8 mouse cellular contexts compared by ENCODE assay signal in genomic region chr4:63409908-63410582, GRCm38 (mm10). TPM values are rescaled to one million over a fixed set of nuclear protein-coding genes. Genes with fewer than 3 reads are reported as not detected.
DNase-seq lines count a peak whose midpoint lies in the region; ATAC-seq lines count a peak whose summit lies in the region.

No protein-coding gene starts in this region.

- peak overlapping the region; percentile 65 for H3K4me3 ChIP-seq in embryonic facial prominence, embryonic 15.5 days (replicated peaks)
- H3K4me3 ChIP-seq in heart, embryonic 12.5 days = peak overlapping the region; percentile 70
- H3K4me3 ChIP-seq in macrophage (ENCODE audit: inconsistent target) = peak overlapping the region; percentile 41

- H3K36me3 ChIP-seq in embryonic facial prominence, embryonic 15.5 days = no peaks in the 10 kb centered on the region
- no peaks in the 10 kb centered on the region for H3K36me3 ChIP-seq in heart, embryonic 12.5 days
- H3K36me3 ChIP-seq in macrophage (ENCODE audit: inconsistent target) = no peaks in the 10 kb centered on the region

- peak overlapping the region; percentile 63; the same call in 1 of the 2 replicates for H3K27ac ChIP-seq in embryonic facial prominence, embryonic 15.5 days (replicated peaks)
- no peak overlapping the region for H3K27ac ChIP-seq in heart, embryonic 12.5 days (ENCODE audit: poor library complexity, severe bottlenecking)
- H3K27ac ChIP-seq in macrophage = peak overlapping the region; percentile 78

- peaks cover 10% of the 10 kb centered on the region; the same call in 1 of the 2 replicates for H3K79me2 ChIP-seq in macrophage (ENCODE audit: inconsistent target)

- ATAC-seq in embryonic facial prominence, embryonic 15.5 days (ENCODE audit: insufficient number of reproducible peaks, low FRiP score, low TSS enrichment, low read depth) = peak; percentile 81
- ATAC-seq in heart, embryonic 12.5 days (ENCODE audit: insufficient number of reproducible peaks, low FRiP score) = peak; percentile 71

- under 1% methylated on average over 39 of the region's 39 CpGs for WGBS in embryonic facial prominence, embryonic 15.5 days
- under 1% methylated on average over 39 of the region's 39 CpGs for WGBS in heart, embryonic 12.5 days
- 1% methylated on average over 39 of the region's 39 CpGs for WGBS in macrophage (ENCODE audit: missing documents)

- no peaks in the 10 kb centered on the region for H3K27me3 ChIP-seq in embryonic facial prominence, embryonic 15.5 days
- no peaks in the 10 kb centered on the region; the same call in 1 of the 2 replicates for H3K27me3 ChIP-seq in heart, embryonic 12.5 days (replicated peaks)

- H3K4me1 ChIP-seq in embryonic facial prominence, embryonic 15.5 days = peaks cover 39% of the 10 kb centered on the region
- H3K4me1 ChIP-seq in heart, embryonic 12.5 days (replicated peaks) = peaks cover 27% of the 10 kb centered on the region

- H3K9ac ChIP-seq in embryonic facial prominence, embryonic 15.5 days = peak overlapping the region; percentile 21; the same call in 1 of the 2 replicates
- H3K9ac ChIP-seq in heart, embryonic 12.5 days = peak overlapping the region; percentile 61

- DNase-seq in adrenal gland, postnatal 14 days = peak; percentile 73
- no peak for DNase-seq in adrenal gland, adult 2 months
- peak; percentile 66 for DNase-seq in WW6 (ENCODE audit: low read depth, low spot score)
- DNase-seq in kidney, postnatal 4 days = peak; percentile 68 to 81
- DNase-seq in right cerebral cortex, postnatal 4 days = peak; percentile 48

- no peaks in the 10 kb centered on the region for H3K9me3 ChIP-seq in embryonic facial prominence, embryonic 15.5 days (replicated peaks)
- no peaks in the 10 kb centered on the region for H3K9me3 ChIP-seq in heart, embryonic 12.5 days (replicated peaks)

- H3K4me2 ChIP-seq in embryonic facial prominence, embryonic 15.5 days (replicated peaks) = peak overlapping the region; percentile 100
- peak overlapping the region; percentile 100 for H3K4me2 ChIP-seq in heart, embryonic 12.5 days

RNA-seq across cellular contexts. Expression of gene Akna, which starts 6.9 kb away (rescaled TPM):
- total RNA-seq in adrenal gland, postnatal 14 days (2021) = 4.4 and 16.1 TPM in 2 replicates
- total RNA-seq in adrenal gland, adult 2 months (2021) = 1 to 10 TPM; 3.9 to 4.7 TPM
- polyA plus RNA-seq in adrenal gland, adult 2 months (2012; rRNA removed) = 5.1 and 5.6 TPM in 2 replicates
- 7.5 and 9.6 TPM in 2 replicates for polyA plus RNA-seq in embryonic facial prominence, embryonic 15.5 days (2015; fragmentation: Nextera tagmentation; extraction: Ambion mirVana)
- polyA plus RNA-seq in heart, embryonic 12.5 days (2016; fragmentation: Nextera tagmentation; extraction: Ambion mirVana) = 3.0 and 3.3 TPM in 2 replicates
- 100 to 1,000 TPM; 108 to 877 (median 288) TPM for total RNA-seq in macrophage (2018; cell fraction: chromatin; rRNA removed)
- total RNA-seq in macrophage (2018; cell fraction: cytosol; rRNA removed) = 100 to 1,000 TPM in 4 of 26 experiments, 10 to 100 TPM in 22; 26.5 to 181 (median 58.8) TPM
- 100 to 1,000 TPM in 23 of 26 experiments, 10 to 100 TPM in 3; 76.0 to 478 (median 187) TPM for total RNA-seq in macrophage (2018; cell fraction: nucleus; rRNA removed)
- polyA plus RNA-seq in macrophage (2018) = 14.8 to 23.1 TPM (median 20.8 TPM) in 3 replicates

RNA-seq across cellular contexts. Expression of gene Orm2, which starts 47.8 kb away (rescaled TPM):
- total RNA-seq in adrenal gland, postnatal 14 days (2021) = 1.1 and 1.9 TPM in 2 replicates
- total RNA-seq in adrenal gland, adult 2 months (2021) = 1 to 10 TPM; 3.9 to 8.2 TPM
- polyA plus RNA-seq in adrenal gland, adult 2 months (2012; rRNA removed) = 0.51 and 1.1 TPM in 2 replicates
- 0.31 and 0.39 TPM in 2 replicates for polyA plus RNA-seq in embryonic facial prominence, embryonic 15.5 days (2015; fragmentation: Nextera tagmentation; extraction: Ambion mirVana)
- polyA plus RNA-seq in heart, embryonic 12.5 days (2016; fragmentation: Nextera tagmentation; extraction: Ambion mirVana) = not detected in 2 replicates
- not detected for total RNA-seq in macrophage (2018; cell fraction: chromatin; rRNA removed)
- total RNA-seq in macrophage (2018; cell fraction: cytosol; rRNA removed) = under 1 TPM in 2 of 26 experiments, not detected in 24; 0.17 to 0.19 TPM
- total RNA-seq in macrophage (2018; cell fraction: nucleus; rRNA removed) = not detected
- polyA plus RNA-seq in macrophage (2018) = not detected in 3 replicates

RNA-seq across cellular contexts. Expression of gene Orm3, which starts 54.1 kb away (rescaled TPM):
- 6.6 and 8.0 TPM in 2 replicates for total RNA-seq in adrenal gland, postnatal 14 days (2021)
- 10 to 100 TPM; 11.7 to 12.3 TPM for total RNA-seq in adrenal gland, adult 2 months (2021)
- 1.8 and 2.2 TPM in 2 replicates for polyA plus RNA-seq in adrenal gland, adult 2 months (2012; rRNA removed)
- not detected in 2 replicates for polyA plus RNA-seq in embryonic facial prominence, embryonic 15.5 days (2015; fragmentation: Nextera tagmentation; extraction: Ambion mirVana)
- polyA plus RNA-seq in heart, embryonic 12.5 days (2016; fragmentation: Nextera tagmentation; extraction: Ambion mirVana) = not detected in 2 replicates
- 1 to 10 TPM in 3 of 26 experiments, not detected in 23; 1.4 to 2.0 (median 1.5) TPM for total RNA-seq in macrophage (2018; cell fraction: chromatin; rRNA removed)
- total RNA-seq in macrophage (2018; cell fraction: cytosol; rRNA removed) = under 1 TPM in 1 of 26 experiments, not detected in 25; 0.10 TPM
- 1 to 10 TPM in 3 of 26 experiments, under 1 TPM in 1, not detected in 22; 0.81 to 2.7 (median 1.6) TPM for total RNA-seq in macrophage (2018; cell fraction: nucleus; rRNA removed)
- not detected in 3 replicates for polyA plus RNA-seq in macrophage (2018)
